Mouse (Mus musculus): ENCODE data around the gene Pdzrn3. TPM values are rescaled to one million over a fixed set of nuclear protein-coding genes. Genes with fewer than 3 reads are reported as not detected.
A peak's percentile ranks its signal among the peaks of the same experiment; 100 is the strongest.

The Pdzrn3 gene
- polyA plus RNA-seq, 1 experiment, result 11.2 TPM

DNA sequence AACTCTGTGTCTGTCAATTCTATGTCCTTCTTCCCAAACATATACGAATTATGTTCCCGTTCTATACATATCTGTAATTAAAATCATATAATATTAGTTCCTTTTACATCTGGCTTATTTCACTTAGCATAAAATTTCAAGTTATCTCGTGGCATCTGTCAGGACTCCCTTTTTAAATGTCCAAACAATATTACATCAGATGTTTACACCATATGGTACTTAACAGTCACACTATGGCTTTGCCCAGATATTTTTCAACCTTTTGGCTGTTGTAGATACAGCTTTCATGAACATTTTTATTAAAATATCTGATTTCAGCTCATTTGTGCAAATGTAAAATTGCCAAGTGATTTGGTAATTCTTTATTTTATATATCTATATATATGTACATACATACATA lies 242.3 kb downstream of the Pdzrn3 start:
- H3K36me3 ChIP-seq (ENCODE audit: control insufficient read depth, insufficient read depth, low read length), result no peaks in the 10 kb centered on the region
- H3K4me1 ChIP-seq (ENCODE audit: control insufficient read depth, insufficient read depth, insufficient read length, low read length), result no peaks in the 10 kb centered on the region
- TF ChIP-seq POLR2A (IDR thresholded peaks at IDR 0.05; ENCODE audit: low read depth, low read length) (no peak), CTCF (IDR thresholded peaks at IDR 0.05; ENCODE audit: extremely low read depth, insufficient read length, insufficient replicate concordance, low read depth, low read length) (no peak)
- 78% methylated on average over 3 of the region's 3 CpGs for WGBS
- no peak overlapping the region for H3K27ac ChIP-seq (ENCODE audit: insufficient read depth, low read depth, low read length)
- H3K4me3 ChIP-seq (ENCODE audit: low read depth, low read length), result no peak overlapping the region
- H3K27me3 ChIP-seq (ENCODE audit: control insufficient read depth, insufficient read depth, low read length), result no peaks in the 10 kb centered on the region

DNA sequence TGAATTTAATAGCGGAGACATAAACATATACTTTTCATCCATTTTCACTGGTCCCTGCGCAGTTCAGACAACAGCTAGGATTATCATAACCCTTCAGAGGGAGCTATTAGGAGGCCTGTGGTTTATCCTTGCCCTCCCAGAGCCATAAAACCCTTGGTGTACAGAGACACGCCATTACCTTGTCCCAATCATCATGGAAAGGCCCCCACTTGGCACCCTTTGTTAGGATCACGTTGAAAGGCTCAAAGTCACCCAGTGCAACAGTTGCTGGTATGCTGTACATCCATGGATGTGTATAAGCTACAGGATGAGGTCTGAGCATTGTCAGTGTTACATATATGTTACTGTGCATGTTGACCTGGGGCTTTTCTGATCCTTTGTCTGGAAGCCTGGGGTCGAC lies 252.3 kb downstream of the Pdzrn3 start:
- 26% methylated on average over 5 of the region's 5 CpGs for WGBS
- Histone ChIP-seq H3K4me3 (ENCODE audit: low read depth, low read length) (no peak overlapping the region), H3K27ac (ENCODE audit: insufficient read depth, low read depth, low read length) (no peak overlapping the region)

DNA sequence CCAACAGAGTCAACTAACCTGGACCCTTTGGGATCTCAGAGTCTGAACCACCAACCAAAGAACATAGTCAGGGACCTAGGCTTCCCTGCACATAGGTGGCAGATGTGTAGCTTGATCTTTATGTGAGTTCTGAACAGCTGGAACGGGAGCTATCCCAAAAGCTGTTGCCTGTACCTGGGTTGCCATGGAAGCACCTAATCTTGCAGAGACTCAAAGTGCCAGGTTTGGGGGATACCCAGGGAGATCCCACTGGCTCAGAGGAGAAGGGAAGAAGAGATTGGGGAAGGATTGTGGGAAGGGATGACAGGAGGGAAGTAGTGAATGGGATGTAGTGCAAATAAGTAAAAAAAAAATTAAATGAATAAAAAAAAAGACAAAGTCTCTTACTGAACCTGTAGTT lies 268.7 kb downstream of the Pdzrn3 start:
- Histone ChIP-seq H3K27ac (ENCODE audit: insufficient read depth, low read depth, low read length) (no peak overlapping the region), H3K27me3 (ENCODE audit: control insufficient read depth, insufficient read depth, low read length) (no peaks in the 10 kb centered on the region), H3K4me1 (ENCODE audit: control insufficient read depth, insufficient read depth, insufficient read length, low read length) (peaks cover 12% of the 10 kb centered on the region; the same call in 1 of the 2 replicates), H3K36me3 (ENCODE audit: control insufficient read depth, insufficient read depth, low read length) (no peaks in the 10 kb centered on the region), H3K4me3 (ENCODE audit: low read depth, low read length) (no peak overlapping the region)
- 65% methylated on average over 1 of the region's 1 CpGs for WGBS
- TF ChIP-seq POLR2A (IDR thresholded peaks at IDR 0.05; ENCODE audit: low read depth, low read length), result no peak

More for the DNA sequence above, 252.3 kb downstream of the Pdzrn3 start:
- TF ChIP-seq POLR2A (IDR thresholded peaks at IDR 0.05; ENCODE audit: low read depth, low read length) (no peak), CTCF (IDR thresholded peaks at IDR 0.05; ENCODE audit: extremely low read depth, insufficient read length, insufficient replicate concordance, low read depth, low read length) (no peak)
- H3K36me3 ChIP-seq (ENCODE audit: control insufficient read depth, insufficient read depth, low read length), result no peaks in the 10 kb centered on the region
- no peaks in the 10 kb centered on the region for H3K4me1 ChIP-seq (ENCODE audit: control insufficient read depth, insufficient read depth, insufficient read length, low read length)
- no peaks in the 10 kb centered on the region; the same call in 1 of the 2 replicates for H3K27me3 ChIP-seq (ENCODE audit: control insufficient read depth, insufficient read depth, low read length)

DNA sequence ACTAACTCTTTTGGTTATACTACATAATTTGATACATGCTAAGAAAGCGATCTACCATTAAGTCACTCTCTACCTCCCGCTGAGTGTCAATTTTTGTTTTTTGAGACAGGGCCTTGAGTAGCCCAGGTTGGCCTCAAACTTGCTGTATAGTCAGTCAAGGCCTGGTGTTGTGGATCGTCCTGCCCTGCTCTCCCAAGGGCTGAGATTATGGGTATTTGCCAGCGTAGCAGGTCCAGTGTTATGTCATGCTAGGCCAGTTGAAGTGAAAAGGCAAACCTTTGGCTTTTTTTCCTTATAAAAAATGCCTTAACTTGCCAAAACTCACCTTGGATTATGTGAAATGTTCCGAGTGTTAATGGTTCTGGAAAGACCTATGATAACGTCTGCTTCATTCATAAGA lies 274.2 kb downstream of the Pdzrn3 start:
- Histone ChIP-seq H3K36me3 (ENCODE audit: control insufficient read depth, insufficient read depth, low read length) (no peaks in the 10 kb centered on the region), H3K4me1 (ENCODE audit: control insufficient read depth, insufficient read depth, insufficient read length, low read length) (peaks cover 20% of the 10 kb centered on the region; the same call in 1 of the 2 replicates), H3K27ac (ENCODE audit: insufficient read depth, low read depth, low read length) (no peak overlapping the region), H3K27me3 (ENCODE audit: control insufficient read depth, insufficient read depth, low read length) (no peaks in the 10 kb centered on the region), H3K4me3 (ENCODE audit: low read depth, low read length) (no peak overlapping the region)
- 94% methylated on average over 6 of the region's 6 CpGs for WGBS
- TF ChIP-seq CTCF (IDR thresholded peaks at IDR 0.05; ENCODE audit: extremely low read depth, insufficient read length, insufficient replicate concordance, low read depth, low read length) (no peak), POLR2A (IDR thresholded peaks at IDR 0.05; ENCODE audit: low read depth, low read length) (no peak)

DNA sequence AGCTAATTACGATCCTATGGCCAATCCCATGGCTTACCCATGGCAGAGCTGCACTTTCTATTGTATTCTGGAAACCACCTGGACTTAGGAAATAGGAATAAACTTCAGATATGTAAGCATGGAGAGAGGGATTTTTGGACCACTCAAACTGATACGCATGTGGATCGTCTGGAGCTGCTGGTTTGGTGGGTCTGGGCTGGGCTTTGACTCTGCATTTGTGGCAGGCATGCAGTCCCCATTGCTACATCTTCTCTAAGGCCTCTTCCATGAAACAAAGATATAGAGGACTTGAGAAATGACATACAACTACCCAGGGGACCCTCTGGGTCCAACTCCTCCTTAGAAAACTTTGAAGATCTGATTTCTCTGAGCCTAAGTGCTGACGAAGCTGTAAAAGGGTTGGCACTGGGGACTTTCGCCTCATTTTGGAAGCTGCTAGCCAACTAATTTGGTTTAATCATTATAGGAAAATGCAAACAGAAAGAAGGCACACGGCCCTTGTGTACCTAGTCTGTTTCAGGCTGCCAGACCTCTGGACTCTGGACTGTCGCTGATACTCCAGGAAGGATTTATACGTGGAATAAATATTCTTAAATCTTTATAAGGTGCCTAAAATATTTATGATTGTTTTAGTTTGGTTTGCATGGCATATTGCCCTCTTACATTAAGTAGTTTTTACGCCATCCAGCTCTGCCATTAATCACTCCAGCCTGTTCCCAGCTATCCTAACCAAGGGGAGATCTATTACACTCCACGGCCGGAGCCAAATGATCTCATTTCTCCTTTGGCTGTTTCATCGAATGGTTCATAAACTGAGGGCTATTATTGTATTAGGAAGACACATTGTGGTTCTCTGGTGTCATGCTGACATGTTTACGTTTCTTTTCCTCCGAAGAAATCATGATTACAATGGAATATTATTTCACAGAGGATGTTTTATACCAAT lies 275.7 kb downstream of the Pdzrn3 start:
- Histone ChIP-seq H3K27ac (ENCODE audit: insufficient read depth, low read depth, low read length) (peak overlapping the region; percentile 60), H3K4me1 (ENCODE audit: control insufficient read depth, insufficient read depth, insufficient read length, low read length) (peaks cover 20% of the 10 kb centered on the region; the same call in 1 of the 2 replicates), H3K4me3 (ENCODE audit: low read depth, low read length) (no peak overlapping the region), H3K27me3 (ENCODE audit: control insufficient read depth, insufficient read depth, low read length) (no peaks in the 10 kb centered on the region), H3K36me3 (ENCODE audit: control insufficient read depth, insufficient read depth, low read length) (no peaks in the 10 kb centered on the region)
- no peak for TF ChIP-seq POLR2A (IDR thresholded peaks at IDR 0.05; ENCODE audit: low read depth, low read length)
- TF ChIP-seq CTCF (IDR thresholded peaks at IDR 0.05; ENCODE audit: extremely low read depth, insufficient read length, insufficient replicate concordance, low read depth, low read length), result no peak
- 23% methylated on average over 14 of the region's 14 CpGs for WGBS

Data from small intestine, adult 2 months (tissue).